Mouse (Mus musculus): Measurements from ENCODE around the gene Hspa8. TPM values are rescaled to one million over a fixed set of nuclear protein-coding genes. Genes with fewer than 3 reads are reported as not detected.
A peak's percentile ranks its signal among the peaks of the same experiment; 100 is the strongest.

Gene Hspa8
- polyA plus RNA-seq, 1 experiment from 2014 or later: 3,055 TPM

DNA sequence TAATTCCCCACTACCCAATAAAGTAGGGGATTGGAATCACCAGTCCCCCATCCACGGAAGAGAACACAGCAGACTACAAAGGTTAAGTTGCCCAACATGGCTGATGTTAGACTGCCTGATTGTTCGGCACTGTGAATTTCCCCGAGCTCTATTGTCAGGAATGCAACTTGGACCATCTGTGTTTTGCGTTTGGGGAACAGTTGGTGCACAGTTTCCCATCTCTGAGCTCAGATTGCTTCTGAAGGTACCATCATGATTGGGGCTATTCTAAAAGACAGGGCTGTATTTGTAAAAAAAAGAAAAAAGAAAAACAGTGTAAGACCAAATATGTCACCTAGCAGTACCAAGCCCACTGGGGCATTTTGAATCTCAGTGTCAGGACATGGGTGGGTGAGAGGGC, 26.6 kb downstream of the Hspa8 start:
- no peaks in the 10 kb centered on the region for H3K9me3 ChIP-seq (replicated peaks)
- 80% methylated on average over 4 of the region's 4 CpGs for WGBS
- H3K4me1 ChIP-seq: peaks cover under 1% of the 10 kb centered on the region
- no peak overlapping the region for H3K27ac ChIP-seq (replicated peaks)
- no peak overlapping the region for H3K4me3 ChIP-seq (replicated peaks)
- H3K4me2 ChIP-seq: no peak overlapping the region
- ATAC-seq (ENCODE audit: low FRiP score): no peak
- H3K27me3 ChIP-seq (replicated peaks): no peaks in the 10 kb centered on the region
- no peak overlapping the region for H3K9ac ChIP-seq (replicated peaks)
- no peaks in the 10 kb centered on the region for H3K36me3 ChIP-seq

- H3K36me3 ChIP-seq: no peaks in the 10 kb centered on the region
- H3K9me3 ChIP-seq (replicated peaks): no peaks in the 10 kb centered on the region
- 0 out of 2 replicates have a peak overlapping the region, but pooled peaks have one; percentile 15 for H3K4me2 ChIP-seq
- no peak overlapping the region for H3K4me3 ChIP-seq (replicated peaks)
- no peak overlapping the region for H3K27ac ChIP-seq (replicated peaks)
- H3K9ac ChIP-seq (replicated peaks): no peak overlapping the region
- ATAC-seq (ENCODE audit: low FRiP score): peak; percentile 45; the same call in 1 of the 2 replicates
- no peaks in the 10 kb centered on the region; the same call in 1 of the 2 replicates for H3K4me1 ChIP-seq
- 8% methylated on average over 12 of the region's 12 CpGs for WGBS
- H3K27me3 ChIP-seq (replicated peaks): no peaks in the 10 kb centered on the region
These were observed 33.8 kb downstream of the Hspa8 start for GRCm38 (mm10) chr9:40834569-40834968.

DNA sequence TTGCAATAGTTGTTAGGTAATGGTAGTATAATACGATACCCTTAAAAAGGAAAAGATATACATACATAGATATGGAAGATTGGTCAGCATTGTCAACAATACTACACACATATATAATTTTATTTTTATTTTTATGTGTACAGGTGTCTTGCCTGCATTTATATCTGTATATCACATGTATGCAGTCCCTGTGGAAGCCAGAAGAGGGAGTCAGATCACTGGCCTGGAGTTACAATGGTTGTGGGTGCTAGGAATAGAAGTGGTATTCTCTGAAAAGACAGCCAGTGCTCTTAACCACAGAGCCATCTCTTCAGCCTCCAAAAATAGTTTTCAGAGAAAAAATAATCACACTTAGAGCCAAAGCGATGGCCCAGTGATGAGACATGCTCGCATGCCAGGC, 35.9 kb downstream of the Hspa8 start:
- no peak for ATAC-seq (ENCODE audit: low FRiP score)
- H3K36me3 ChIP-seq: no peaks in the 10 kb centered on the region
- 76% methylated on average over 3 of the region's 3 CpGs for WGBS

DNA sequence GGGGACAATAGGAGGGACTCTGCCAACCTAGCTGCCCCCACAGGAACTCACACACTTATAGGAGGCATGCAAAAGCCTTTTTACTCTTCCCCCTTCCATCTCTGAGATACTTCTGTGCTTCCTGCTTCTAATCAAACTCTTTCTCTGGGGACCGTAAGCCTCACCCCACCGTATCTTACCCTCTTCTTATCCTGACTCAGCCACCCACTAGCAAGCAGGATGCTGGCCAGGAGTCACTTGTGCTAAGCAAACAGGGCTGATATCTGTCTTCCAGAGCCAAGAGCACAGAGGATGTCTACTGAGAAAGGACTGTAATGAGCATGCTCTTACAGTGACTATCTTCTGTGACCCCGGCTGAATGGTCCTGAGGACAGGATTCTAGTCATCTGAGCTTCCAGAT, 38.9 kb downstream of the Hspa8 start:
- 71% methylated on average over 3 of the region's 3 CpGs for WGBS
- Histone ChIP-seq H3K27ac (replicated peaks) (no peak overlapping the region), H3K36me3 (no peaks in the 10 kb centered on the region), H3K4me2 (no peak overlapping the region), H3K9me3 (replicated peaks) (no peaks in the 10 kb centered on the region), H3K9ac (replicated peaks) (no peak overlapping the region), H3K4me3 (replicated peaks) (no peak overlapping the region), H3K4me1 (no peaks in the 10 kb centered on the region; the same call in 1 of the 2 replicates), H3K27me3 (replicated peaks) (no peaks in the 10 kb centered on the region)
- no peak for ATAC-seq (ENCODE audit: low FRiP score)

More for the DNA sequence above, 35.9 kb downstream of the Hspa8 start:
- Histone ChIP-seq H3K9ac (replicated peaks) (no peak overlapping the region), H3K27ac (replicated peaks) (no peak overlapping the region), H3K4me2 (no peak overlapping the region), H3K9me3 (replicated peaks) (no peaks in the 10 kb centered on the region), H3K27me3 (replicated peaks) (no peaks in the 10 kb centered on the region), H3K4me3 (replicated peaks) (no peak overlapping the region), H3K4me1 (no peaks in the 10 kb centered on the region; the same call in 1 of the 2 replicates)

GRCm38 (mm10) chr9:40851515-40851914, 50.7 kb downstream of the Hspa8 start:
- 0 out of 2 replicates have a peak, but pooled peaks cover 10% of the 10 kb centered on the region for H3K27me3 ChIP-seq (replicated peaks)
- peaks cover 11% of the 10 kb centered on the region; the same call in 1 of the 2 replicates for H3K4me1 ChIP-seq
- peak; percentile 29; the same call in 1 of the 2 replicates for ATAC-seq (ENCODE audit: low FRiP score)
- H3K9me3 ChIP-seq (replicated peaks): no peaks in the 10 kb centered on the region
- no peak overlapping the region for H3K4me3 ChIP-seq (replicated peaks)
- no peaks in the 10 kb centered on the region for H3K36me3 ChIP-seq
- no peak overlapping the region for H3K4me2 ChIP-seq
- 0 out of 2 replicates have a peak overlapping the region, but pooled peaks have one; percentile 13 for H3K27ac ChIP-seq (replicated peaks)
- 15% methylated on average over 2 of the region's 2 CpGs for WGBS
- no peak overlapping the region for H3K9ac ChIP-seq (replicated peaks)

GRCm38 (mm10) chr9:40858461-40859160, 57.8 kb downstream of the Hspa8 start:
- 0 out of 2 replicates have a peak overlapping the region, but pooled peaks have one; percentile 1 for H3K9ac ChIP-seq (replicated peaks)
- WGBS: 4% methylated on average over 21 of the region's 21 CpGs
- H3K36me3 ChIP-seq: no peaks in the 10 kb centered on the region
- ATAC-seq (ENCODE audit: low FRiP score): peak; percentile 79; the same call in 1 of the 2 replicates
- peak overlapping the region; percentile 66 for H3K4me2 ChIP-seq
- H3K27me3 ChIP-seq (replicated peaks): peaks cover 23% of the 10 kb centered on the region
- H3K9me3 ChIP-seq (replicated peaks): no peaks in the 10 kb centered on the region
- peaks cover 8% of the 10 kb centered on the region for H3K4me1 ChIP-seq
- peak overlapping the region; percentile 19; the same call in 1 of the 2 replicates for H3K27ac ChIP-seq (replicated peaks)
- H3K4me3 ChIP-seq (replicated peaks): peak overlapping the region; percentile 34

GRCm38 (mm10) chr9:40859196-40859595, 58.4 kb downstream of the Hspa8 start:
- peaks cover 8% of the 10 kb centered on the region for H3K4me1 ChIP-seq
- peak overlapping the region; percentile 34 for H3K4me3 ChIP-seq (replicated peaks)
- H3K4me2 ChIP-seq: peak overlapping the region; percentile 66
- WGBS: 8% methylated on average over 9 of the region's 9 CpGs
- H3K27ac ChIP-seq (replicated peaks): no peak overlapping the region
- no peaks in the 10 kb centered on the region for H3K9me3 ChIP-seq (replicated peaks)
- no peak overlapping the region for H3K9ac ChIP-seq (replicated peaks)
- 0 out of 2 replicates have a peak, but pooled peaks have one; percentile 45 for ATAC-seq (ENCODE audit: low FRiP score)
- H3K27me3 ChIP-seq (replicated peaks): peaks cover 20% of the 10 kb centered on the region
- no peaks in the 10 kb centered on the region for H3K36me3 ChIP-seq

Other genes with a start within 250 kb of the Hspa8 start
- not detected in 2 replicates for gene Gm21915, start 130.4 kb upstream of the Hspa8 start, polyA plus RNA-seq (2015; fragmentation: Nextera tagmentation; extraction: Ambion mirVana)
- 41.7 and 51.2 TPM in 2 replicates for gene Clmp, start 115.0 kb upstream of the Hspa8 start, polyA plus RNA-seq (2015; fragmentation: Nextera tagmentation; extraction: Ambion mirVana)
- gene Bsx, start 73.1 kb downstream of the Hspa8 start, polyA plus RNA-seq (2015; fragmentation: Nextera tagmentation; extraction: Ambion mirVana): not detected in 2 replicates
- 1.3 TPM in 2 replicates for gene Jhy, start 163.1 kb downstream of the Hspa8 start, polyA plus RNA-seq (2015; fragmentation: Nextera tagmentation; extraction: Ambion mirVana)
- 0.08 and 0.15 TPM in 2 replicates for gene Crtam, start 203.6 kb downstream of the Hspa8 start, polyA plus RNA-seq (2015; fragmentation: Nextera tagmentation; extraction: Ambion mirVana)

Data from neural tube, embryonic 15.5 days (tissue).